Mouse (Mus musculus): Measurements from ENCODE around the gene Iffo1.

The Iffo1 gene

GRCm38 (mm10) chr6:125139747-125140146, 5.3 kb upstream of the Iffo1 start:
- in situ Hi-C loops (cut with MboI, MseI) = loop anchor here (5.0 kb wide), 1 partner anchor 37 kb away; no protein-coding TSS in a partner anchor

- in situ Hi-C loops (cut with MboI, MseI) = no loop called here
Measured at GRCm38 (mm10) chr6:125142436-125142835, 2.6 kb upstream of the Iffo1 start.

- in situ Hi-C loops (cut with MboI, MseI) = no loop called here
Measured at GRCm38 (mm10) chr6:125143128-125143527, 1.9 kb upstream of the Iffo1 start.

- in situ Hi-C loops (cut with MboI, MseI) = no loop called here
Measured at GRCm38 (mm10) chr6:125143904-125144303, 1.1 kb upstream of the Iffo1 start.

- in situ Hi-C loops (cut with MboI, MseI) = no loop called here
Measured at GRCm38 (mm10) chr6:125145479-125145951, 474 bp downstream of the Iffo1 start.

GRCm38 (mm10) chr6:125146148-125146547, 1.1 kb downstream of the Iffo1 start:
- in situ Hi-C loops (cut with MboI, MseI) = no loop called here

- in situ Hi-C loops (cut with MboI, MseI) = no loop called here
Measured at GRCm38 (mm10) chr6:125146797-125147196, 1.8 kb downstream of the Iffo1 start.

- in situ Hi-C loops (cut with MboI, MseI) = no loop called here
Measured at GRCm38 (mm10) chr6:125147329-125147728, 2.3 kb downstream of the Iffo1 start.

GRCm38 (mm10) chr6:125148251-125148925, 3.3 kb downstream of the Iffo1 start:
- in situ Hi-C loops (cut with MboI, MseI) = no loop called here

GRCm38 (mm10) chr6:125148926-125149568, 4.0 kb downstream of the Iffo1 start:
- in situ Hi-C loops (cut with MboI, MseI) = no loop called here

GRCm38 (mm10) chr6:125149569-125149950, 4.5 kb downstream of the Iffo1 start:
- in situ Hi-C loops (cut with MboI, MseI) = no loop called here

- in situ Hi-C loops (cut with MboI, MseI) = no loop called here
Measured at GRCm38 (mm10) chr6:125152212-125153017, 7.4 kb downstream of the Iffo1 start.

- in situ Hi-C loops (cut with MboI, MseI) = no loop called here
Measured at GRCm38 (mm10) chr6:125153018-125153389, 8.0 kb downstream of the Iffo1 start.

GRCm38 (mm10) chr6:125153682-125154081, 8.6 kb downstream of the Iffo1 start:
- in situ Hi-C loops (cut with MboI, MseI) = no loop called here

GRCm38 (mm10) chr6:125154550-125154949, 9.5 kb downstream of the Iffo1 start:
- in situ Hi-C loops (cut with MboI, MseI) = no loop called here

GRCm38 (mm10) chr6:125155262-125155661, 10.2 kb downstream of the Iffo1 start:
- in situ Hi-C loops (cut with MboI, MseI) = no loop called here

- in situ Hi-C loops (cut with MboI, MseI) = no loop called here
Measured at GRCm38 (mm10) chr6:125156491-125156890, 11.4 kb downstream of the Iffo1 start.

- in situ Hi-C loops (cut with MboI, MseI) = no loop called here
Measured at GRCm38 (mm10) chr6:125156903-125157614, 12.0 kb downstream of the Iffo1 start.

- in situ Hi-C loops (cut with MboI, MseI) = no loop called here
Measured at GRCm38 (mm10) chr6:125158944-125159492, 14.0 kb downstream of the Iffo1 start.

- in situ Hi-C loops (cut with MboI, MseI) = no loop called here
Measured at GRCm38 (mm10) chr6:125159773-125160557, 14.9 kb downstream of the Iffo1 start.

- in situ Hi-C loops (cut with MboI, MseI) = no loop called here
Measured at GRCm38 (mm10) chr6:125160558-125160853, 15.5 kb downstream of the Iffo1 start.

Data from T-helper 2 cell (primary cell).